Mouse (Mus musculus): Measurements from ENCODE around the gene 4933405L10Rik.

GRCm38 (mm10) chr8:105706426-105706825, 1.0 kb upstream of the 4933405L10Rik start:
- TF ChIP-seq POLR2A (IDR thresholded peaks at IDR 0.05; ENCODE audit: extremely low read depth, insufficient read depth, low read length) (no peak), CTCF (IDR thresholded peaks at IDR 0.05; ENCODE audit: extremely low read depth, insufficient read depth, low read length) (no peak)
